Mouse (Mus musculus): ENCODE measurements around the gene Slc1a3.

DNA sequence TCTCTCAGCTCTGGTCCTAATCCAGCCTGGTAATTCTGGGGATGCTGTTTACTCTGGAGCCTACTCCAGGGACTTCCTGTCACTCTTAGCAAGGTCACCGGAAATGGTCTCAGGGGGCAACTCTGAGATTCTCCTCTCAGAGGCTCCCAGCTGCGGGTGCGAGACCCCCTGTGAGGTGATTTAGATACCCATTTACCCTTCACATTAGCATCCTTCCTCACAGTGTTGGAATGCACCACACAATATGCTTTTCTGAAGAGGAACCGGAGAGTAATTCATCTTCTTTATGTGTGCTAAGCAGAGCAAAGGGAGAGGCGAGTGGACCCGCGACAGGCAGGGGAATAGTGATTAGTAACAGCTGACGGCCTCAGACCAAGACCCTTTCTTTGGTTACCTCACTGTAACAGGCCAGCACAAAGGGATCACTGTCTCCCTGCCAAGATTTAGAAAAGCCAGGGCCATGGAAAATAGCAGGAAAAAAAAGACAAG, 51.0 kb downstream of the Slc1a3 start:
- TF ChIP-seq GATA1 (IDR thresholded peaks at IDR 0.05; ENCODE audit: borderline replicate concordance, low read length) = no peak
- TF ChIP-seq FLI1 (IDR thresholded peaks at IDR 0.05; ENCODE audit: low read length) = no peak
